In the genomic region with DNA sequence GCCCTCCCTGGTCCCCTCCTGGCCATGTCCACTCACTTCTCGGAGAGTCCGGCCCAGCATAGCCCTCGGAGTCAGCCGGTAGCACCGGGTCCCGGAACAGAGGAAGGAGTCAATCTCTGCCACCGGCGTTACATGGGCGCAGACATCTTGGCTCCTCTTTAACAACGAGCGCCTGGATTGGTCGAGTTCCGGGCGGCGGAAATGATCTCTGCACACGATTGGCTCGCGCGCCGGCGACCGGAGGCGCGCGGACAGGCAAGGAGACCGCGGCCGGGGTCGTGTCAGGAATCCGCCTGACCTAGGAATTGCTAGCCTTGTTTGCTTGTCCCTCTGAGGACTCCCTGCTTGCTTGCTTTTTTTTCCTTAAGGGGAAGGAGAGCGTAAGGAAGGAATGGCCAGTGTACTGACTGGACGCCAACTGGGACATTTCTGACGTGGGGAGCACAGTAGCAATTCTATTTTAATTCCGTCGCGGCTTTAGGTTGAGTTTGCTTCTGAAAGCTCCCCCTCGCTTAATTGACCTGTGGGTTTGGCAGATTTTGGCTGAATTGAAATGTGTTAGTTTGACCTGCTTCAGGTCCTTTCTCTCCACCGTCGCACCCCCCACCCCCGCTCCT, we compare ENCODE assay signal across 7 mouse cellular contexts. TPM values are rescaled to one million over a fixed set of nuclear protein-coding genes. Genes with fewer than 3 reads are reported as not detected.
DNase-seq lines count a peak whose midpoint lies in the region; ATAC-seq lines count a peak whose summit lies in the region.

Gene Qrsl1, minus strand, starts transcription at position 168 of the 617 bp plus-strand sequence.
Gene Rtn4ip1, plus strand, starts transcription at position 230 of the 617 bp plus-strand sequence.

- H3K27ac ChIP-seq in embryonic facial prominence, embryonic 12.5 days = peak within 1 kb of the TSS; percentile 69
- peak within 1 kb of the TSS; percentile 70; the same call in 1 of the 2 replicates for H3K27ac ChIP-seq in limb, embryonic 11.5 days (replicated peaks; ENCODE audit: low read depth, low read length)
- peak within 1 kb of the TSS; percentile 76 for H3K27ac ChIP-seq in midbrain, embryonic 14.5 days (replicated peaks; ENCODE audit: low read depth, low read length)

- under 1% methylated on average over 40 of the region's 40 CpGs for WGBS in embryonic facial prominence, embryonic 12.5 days
- WGBS in limb, embryonic 11.5 days = under 1% methylated on average over 40 of the region's 40 CpGs
- WGBS in midbrain, embryonic 14.5 days = under 1% methylated on average over 40 of the region's 40 CpGs

- DNase-seq in adrenal gland, postnatal 25 days = peak; percentile 92
- peak; percentile 100 for DNase-seq in heart, adult 11 months
- DNase-seq in kidney, adult 18-20 months = peak; percentile 95
- peak; percentile 98 for DNase-seq in limb, embryonic 11.5 days (ENCODE audit: low spot score)
- peak; percentile 97 for DNase-seq in midbrain, embryonic 14.5 days
- DNase-seq in spleen, adult 18-20 months = peak; percentile 85 to 90

- peak; percentile 95 for ATAC-seq in embryonic facial prominence, embryonic 12.5 days (ENCODE audit: insufficient number of reproducible peaks, insufficient read depth, low FRiP score, low TSS enrichment)
- peak; percentile 93 for ATAC-seq in limb, embryonic 11.5 days (ENCODE audit: insufficient number of reproducible peaks, low FRiP score, low TSS enrichment, low read depth)
- peak; percentile 98 for ATAC-seq in midbrain, embryonic 14.5 days (ENCODE audit: low FRiP score, low TSS enrichment)

- H3K27me3 ChIP-seq in embryonic facial prominence, embryonic 12.5 days = no peaks in the 10 kb centered on the region
- H3K27me3 ChIP-seq in limb, embryonic 11.5 days (ENCODE audit: control insufficient read depth, insufficient read depth, low read length) = no peaks in the 10 kb centered on the region
- H3K27me3 ChIP-seq in midbrain, embryonic 14.5 days (ENCODE audit: control insufficient read depth, insufficient read depth, low read length) = no peaks in the 10 kb centered on the region

- peak within 1 kb of the TSS; percentile 80 for H3K4me3 ChIP-seq in embryonic facial prominence, embryonic 12.5 days
- H3K4me3 ChIP-seq in limb, embryonic 11.5 days (ENCODE audit: low read depth, low read length) = peak within 1 kb of the TSS; percentile 77
- peak within 1 kb of the TSS; percentile 76 for H3K4me3 ChIP-seq in midbrain, embryonic 14.5 days (replicated peaks; ENCODE audit: low read depth, low read length)

- H3K9ac ChIP-seq in embryonic facial prominence, embryonic 12.5 days = peak within 1 kb of the TSS; percentile 63
- peak within 1 kb of the TSS; percentile 81 for H3K9ac ChIP-seq in limb, embryonic 11.5 days (ENCODE audit: low read length)
- peak within 1 kb of the TSS; percentile 74 for H3K9ac ChIP-seq in midbrain, embryonic 14.5 days (replicated peaks; ENCODE audit: low read length)

- peaks cover 7% of the 10 kb centered on the region; the same call in 1 of the 2 replicates for H3K4me1 ChIP-seq in embryonic facial prominence, embryonic 12.5 days
- H3K4me1 ChIP-seq in limb, embryonic 11.5 days (ENCODE audit: control insufficient read depth, insufficient read depth, low read length) = peaks cover 3% of the 10 kb centered on the region; the same call in 1 of the 2 replicates
- H3K4me1 ChIP-seq in midbrain, embryonic 14.5 days (ENCODE audit: control insufficient read depth, insufficient read depth, low read length) = peaks cover 13% of the 10 kb centered on the region; the same call in 1 of the 2 replicates

- no peaks in the 10 kb centered on the region for H3K9me3 ChIP-seq in embryonic facial prominence, embryonic 12.5 days
- H3K9me3 ChIP-seq in limb, embryonic 11.5 days (ENCODE audit: control insufficient read depth, low read length) = no peaks in the 10 kb centered on the region
- H3K9me3 ChIP-seq in midbrain, embryonic 14.5 days (ENCODE audit: control insufficient read depth, low read length) = no peaks in the 10 kb centered on the region

- peaks cover 2% of the 10 kb centered on the region; the same call in 1 of the 2 replicates for H3K36me3 ChIP-seq in embryonic facial prominence, embryonic 12.5 days
- H3K36me3 ChIP-seq in limb, embryonic 11.5 days (ENCODE audit: control insufficient read depth, insufficient read depth, low read length) = no peaks in the 10 kb centered on the region
- no peaks in the 10 kb centered on the region for H3K36me3 ChIP-seq in midbrain, embryonic 14.5 days (ENCODE audit: control insufficient read depth, insufficient read depth, low read length)

- H3K4me2 ChIP-seq in embryonic facial prominence, embryonic 12.5 days (replicated peaks) = peak within 1 kb of the TSS; percentile 77
- H3K4me2 ChIP-seq in limb, embryonic 11.5 days (ENCODE audit: low read depth, severe bottlenecking) = peak within 1 kb of the TSS; percentile 49
- H3K4me2 ChIP-seq in midbrain, embryonic 14.5 days (ENCODE audit: low read length) = peak within 1 kb of the TSS; percentile 66

RNA-seq across cellular contexts. Expression of gene Qrsl1, which starts in this region (rescaled TPM):
- total RNA-seq in adrenal gland, postnatal 25 days (2021) = 10.7 and 11.4 TPM in 2 replicates
- 25.2 and 26.0 TPM in 2 replicates for polyA plus RNA-seq in embryonic facial prominence, embryonic 12.5 days (2016; fragmentation: Nextera tagmentation; extraction: Ambion mirVana)
- 30.4 and 31.6 TPM in 2 replicates for polyA plus RNA-seq in limb, embryonic 11.5 days (2014; fragmentation: Nextera tagmentation; extraction: Ambion mirVana)
- 24.2 and 24.8 TPM in 2 replicates for polyA plus RNA-seq in midbrain, embryonic 14.5 days (2014; fragmentation: Nextera tagmentation; extraction: Ambion mirVana)

RNA-seq across cellular contexts. Expression of gene Rtn4ip1, which starts in this region (rescaled TPM):
- 27.9 and 28.8 TPM in 2 replicates for total RNA-seq in adrenal gland, postnatal 25 days (2021)
- polyA plus RNA-seq in embryonic facial prominence, embryonic 12.5 days (2016; fragmentation: Nextera tagmentation; extraction: Ambion mirVana) = 15.8 and 16.2 TPM in 2 replicates
- polyA plus RNA-seq in limb, embryonic 11.5 days (2014; fragmentation: Nextera tagmentation; extraction: Ambion mirVana) = 19.1 and 20.0 TPM in 2 replicates
- polyA plus RNA-seq in midbrain, embryonic 14.5 days (2014; fragmentation: Nextera tagmentation; extraction: Ambion mirVana) = 11.3 and 16.2 TPM in 2 replicates

Comparison
In these comparisons a context has a peak if more than half of its experiments do, and no peak if none do; other contexts are left out.
1. Peak in every context shown above with its lines: DNase-seq, ATAC-seq, H3K4me3 ChIP-seq and H3K27ac ChIP-seq.